18 mouse cellular contexts compared by ENCODE assay signal in genomic region chr15:66461916-66462315, GRCm38 (mm10). TPM values are rescaled to one million over a fixed set of nuclear protein-coding genes. Genes with fewer than 3 reads are reported as not detected.
A peak's percentile ranks its signal among the peaks of the same experiment; 100 is the strongest.
DNase-seq lines count a peak whose midpoint lies in the region; ATAC-seq and TF ChIP-seq lines count a peak whose summit lies in the region.
"Had no signal": no experiment of that assay in that cellular context is flagged by ENCODE, and none has a peak within 500 bp of the region (broad histone marks: within the 10 kb centered on the region; RNA-seq: fewer than 3 reads in every experiment).

No protein-coding gene starts in this region.

- no peak for TF ChIP-seq EP300 in liver, postnatal 0 days (IDR thresholded peaks at IDR 0.05; ENCODE audit: low read depth)

- no peaks in the 10 kb centered on the region for H3K9me3 ChIP-seq in liver, postnatal 0 days (ENCODE audit: low read length)
- H3K9me3 ChIP-seq in liver, embryonic 11.5 days (ENCODE audit: control insufficient read depth, low read length) = no peaks in the 10 kb centered on the region
- H3K9me3 ChIP-seq: limb, embryonic 10.5 days; liver, embryonic 15.5 days; midbrain, embryonic 15.5 days; neural tube, embryonic 12.5 days had no signal

- TF ChIP-seq CTCF in liver, postnatal 0 days (IDR thresholded peaks at IDR 0.05; ENCODE audit: low read depth) = peak; percentile 29

- no peaks in the 10 kb centered on the region for H3K36me3 ChIP-seq in liver, postnatal 0 days (replicated peaks; ENCODE audit: insufficient read depth, low read length)
- H3K36me3 ChIP-seq in liver, embryonic 11.5 days (ENCODE audit: control insufficient read depth, insufficient read depth, low read length) = no peaks in the 10 kb centered on the region
- H3K36me3 ChIP-seq: limb, embryonic 10.5 days; liver, embryonic 15.5 days; midbrain, embryonic 15.5 days; neural tube, embryonic 12.5 days had no signal

- H3K9ac ChIP-seq in liver, postnatal 0 days (replicated peaks) = no peak overlapping the region
- no peak overlapping the region for H3K9ac ChIP-seq in liver, embryonic 11.5 days (ENCODE audit: low read depth, low read length)
- H3K9ac ChIP-seq: liver, embryonic 15.5 days; midbrain, embryonic 15.5 days; neural tube, embryonic 12.5 days had no signal

- no peak overlapping the region for H3K4me3 ChIP-seq in liver, postnatal 0 days (ENCODE audit: low read depth, low read length)
- no peak overlapping the region for H3K4me3 ChIP-seq in liver, embryonic 11.5 days (ENCODE audit: low read depth, low read length)
- H3K4me3 ChIP-seq: gastrocnemius, adult 2 months; limb, embryonic 10.5 days; liver, embryonic 15.5 days; midbrain, embryonic 15.5 days; neural tube, embryonic 12.5 days had no signal

- H3K4me2 ChIP-seq in liver, postnatal 0 days (ENCODE audit: low read depth, low read length) = no peak overlapping the region
- H3K4me2 ChIP-seq in liver, embryonic 11.5 days = no peak overlapping the region
- H3K4me2 ChIP-seq: liver, embryonic 15.5 days; midbrain, embryonic 15.5 days; neural tube, embryonic 12.5 days had no signal

- H3K27me3 ChIP-seq in liver, postnatal 0 days (ENCODE audit: insufficient read depth, low read length) = no peaks in the 10 kb centered on the region
- H3K27me3 ChIP-seq in liver, embryonic 11.5 days (replicated peaks; ENCODE audit: control insufficient read depth, insufficient read depth, low read length) = no peaks in the 10 kb centered on the region
- H3K27me3 ChIP-seq: liver, embryonic 15.5 days; midbrain, embryonic 15.5 days; neural tube, embryonic 12.5 days had no signal

- H3K4me1 ChIP-seq in liver, postnatal 0 days (ENCODE audit: insufficient read depth) = no peaks in the 10 kb centered on the region
- H3K4me1 ChIP-seq in liver, embryonic 11.5 days (replicated peaks; ENCODE audit: control insufficient read depth, insufficient read depth, low read length) = no peaks in the 10 kb centered on the region
- H3K4me1 ChIP-seq: limb, embryonic 10.5 days; liver, embryonic 15.5 days; midbrain, embryonic 15.5 days; neural tube, embryonic 12.5 days had no signal

- DNase-seq in liver, postnatal 0 days = no peak
- no peak for DNase-seq in liver, embryonic 11.5 days (ENCODE audit: low spot score)
- peak; percentile 13 to 46 for DNase-seq in CD8-positive naive resting alpha-beta T cell, adult 2 months (ENCODE audit: low read depth in 2 of 2, low spot score in 2 of 2)
- DNase-seq in T-cell, adult 2 months (ENCODE audit: low spot score) = peak; percentile 48
- peak; percentile 77 for DNase-seq in naive thymus-derived CD4-positive, alpha-beta T cell, adult 2 months (ENCODE audit: low read depth)
- DNase-seq in embryo, embryonic 10.5 days (ENCODE audit: low spot score) = no peak
- DNase-seq: adrenal gland, postnatal 25 days; cerebellum, adult 18-20 months; gastrocnemius, adult 2 months; layer of hippocampus, adult 9-11 months; lung, postnatal 36 days had no signal

- no peak for ATAC-seq in liver, postnatal 0 days
- no peak for ATAC-seq in liver, embryonic 11.5 days (replicated peaks; ENCODE audit: low FRiP score)
- no peak for ATAC-seq in cerebellum, adult (ENCODE audit: insufficient number of reproducible peaks, low FRiP score, low TSS enrichment)
- ATAC-seq: intestine, embryonic 16.5 days; midbrain, embryonic 15.5 days had no signal

- no peak overlapping the region for H3K27ac ChIP-seq in liver, postnatal 0 days (ENCODE audit: low read depth)
- no peak overlapping the region for H3K27ac ChIP-seq in liver, embryonic 11.5 days (ENCODE audit: low read depth, low read length)
- H3K27ac ChIP-seq: gastrocnemius, adult 2 months; limb, embryonic 10.5 days; liver, embryonic 15.5 days; midbrain, embryonic 15.5 days; neural tube, embryonic 12.5 days had no signal

RNA-seq across cellular contexts. Expression of gene Lrrc6, which starts 38.8 kb away (rescaled TPM):
- not detected in 2 replicates for polyA plus RNA-seq in liver, postnatal 0 days (2015; fragmentation: Nextera tagmentation; extraction: Ambion mirVana)
- not detected in 2 replicates for polyA plus RNA-seq in liver, embryonic 11.5 days (2014; fragmentation: Nextera tagmentation; extraction: Ambion mirVana)
- polyA plus RNA-seq: embryonic facial prominence, embryonic 11.5 days; intestine, embryonic 16.5 days; limb, embryonic 10.5 days; liver, embryonic 15.5 days had no signal

Comparison
In these comparisons a context has a peak if more than half of its experiments do, and no peak if none do; other contexts are left out.
1. DNase-seq: peak in CD8-positive naive resting alpha-beta T cell, adult 2 months (2 of 2), T-cell, adult 2 months (single experiment) and naive thymus-derived CD4-positive, alpha-beta T cell, adult 2 months (single experiment); none in liver, postnatal 0 days (single experiment), liver, embryonic 11.5 days (single experiment) and embryo, embryonic 10.5 days (single experiment).